Mouse (Mus musculus): ENCODE measurements at regions not wholly inside any gene's neighbourhood (a gene's known extent, or its start where the extent isn't known, plus 50 kb on each side); places are given as distances from the start of the nearest gene placed in this dataset.

- no peak for TF ChIP-seq CTCF (IDR thresholded peaks at IDR 0.05; ENCODE audit: low read depth)
- TF ChIP-seq EP300 (optimal IDR thresholded peaks at IDR 0.05) = no peak
These were observed 52.3 kb upstream of the Ptgfr start for GRCm38 (mm10) chr3:151889738-151890137.

All from stomach, postnatal 0 days (tissue).